Mouse (Mus musculus): Measurements from ENCODE around the gene Gm9972.

The Gm9972 gene

GRCm38 (mm10) chr11:43035446-43035845 is at the start of gene Gm9972:
Gene Gm9972, plus strand, starts transcription at chr11:43035746.
- DNase-seq (ENCODE audit: low read depth in 1 of 2, low spot score in 2 of 2), result no peak

- no peak for DNase-seq (ENCODE audit: low read depth in 1 of 2, low spot score in 2 of 2)
Observed at GRCm38 (mm10) chr11:42999188-42999587, 36.4 kb upstream of the Gm9972 start.

GRCm38 (mm10) chr11:43011941-43012340 is 23.6 kb upstream of the Gm9972 start:
- no peak for DNase-seq (ENCODE audit: low read depth in 1 of 2, low spot score in 2 of 2)

GRCm38 (mm10) chr11:43012980-43013379 is 22.6 kb upstream of the Gm9972 start:
- DNase-seq (ENCODE audit: low read depth in 1 of 2, low spot score in 2 of 2), result no peak

GRCm38 (mm10) chr11:43023109-43023688 is 12.3 kb upstream of the Gm9972 start:
- no peak for DNase-seq (ENCODE audit: low read depth in 1 of 2, low spot score in 2 of 2)

- no peak for DNase-seq (ENCODE audit: low read depth in 1 of 2, low spot score in 2 of 2)
Observed at GRCm38 (mm10) chr11:43029813-43030212, 5.7 kb upstream of the Gm9972 start.

GRCm38 (mm10) chr11:43032141-43032540 is 3.4 kb upstream of the Gm9972 start:
- DNase-seq (ENCODE audit: low read depth in 1 of 2, low spot score in 2 of 2), result no peak

- DNase-seq (ENCODE audit: low read depth in 1 of 2, low spot score in 2 of 2), result no peak
Observed at GRCm38 (mm10) chr11:43045871-43046548, 10.5 kb downstream of the Gm9972 start.

- no peak for DNase-seq (ENCODE audit: low read depth in 1 of 2, low spot score in 2 of 2)
Observed at GRCm38 (mm10) chr11:43049363-43049762, 13.8 kb downstream of the Gm9972 start.

GRCm38 (mm10) chr11:43054972-43055371 is 19.4 kb downstream of the Gm9972 start:
- no peak for DNase-seq (ENCODE audit: low read depth in 1 of 2, low spot score in 2 of 2)

GRCm38 (mm10) chr11:43059437-43059970 is 24.0 kb downstream of the Gm9972 start:
- no peak for DNase-seq (ENCODE audit: low read depth in 1 of 2, low spot score in 2 of 2)

GRCm38 (mm10) chr11:43062286-43062685 is 26.7 kb downstream of the Gm9972 start:
- DNase-seq (ENCODE audit: low read depth in 1 of 2, low spot score in 2 of 2), result no peak

- DNase-seq (ENCODE audit: low read depth in 1 of 2, low spot score in 2 of 2), result no peak
Observed at GRCm38 (mm10) chr11:43086309-43087050, 50.9 kb downstream of the Gm9972 start.
